Mouse (Mus musculus): Measurements from ENCODE around the gene Exoc4. TPM values are rescaled to one million over a fixed set of nuclear protein-coding genes. Genes with fewer than 3 reads are reported as not detected.

Exoc4 gene
- polyA plus RNA-seq, 1 experiment from 2014 or later = 33.1 TPM

- no peak for TF ChIP-seq CTCF (IDR thresholded peaks at IDR 0.05; ENCODE audit: low read depth)
- Histone ChIP-seq H3K27me3 (ENCODE audit: insufficient read depth, low read length) (no peaks in the 10 kb centered on the region), H3K4me1 (ENCODE audit: insufficient read depth) (no peaks in the 10 kb centered on the region), H3K9me3 (ENCODE audit: low read depth, low read length) (no peaks in the 10 kb centered on the region), H3K4me2 (no peak overlapping the region), H3K27ac (ENCODE audit: low read depth) (no peak overlapping the region), H3K4me3 (ENCODE audit: low read depth, low read length) (no peak overlapping the region), H3K9ac (no peak overlapping the region), H3K36me3 (ENCODE audit: insufficient read depth) (no peaks in the 10 kb centered on the region)
- DNase-seq = no peak
- ATAC-seq (ENCODE audit: insufficient read depth) = no peak
Measured at GRCm38 (mm10) chr6:33497348-33497747, 248.5 kb downstream of the Exoc4 start.

DNA sequence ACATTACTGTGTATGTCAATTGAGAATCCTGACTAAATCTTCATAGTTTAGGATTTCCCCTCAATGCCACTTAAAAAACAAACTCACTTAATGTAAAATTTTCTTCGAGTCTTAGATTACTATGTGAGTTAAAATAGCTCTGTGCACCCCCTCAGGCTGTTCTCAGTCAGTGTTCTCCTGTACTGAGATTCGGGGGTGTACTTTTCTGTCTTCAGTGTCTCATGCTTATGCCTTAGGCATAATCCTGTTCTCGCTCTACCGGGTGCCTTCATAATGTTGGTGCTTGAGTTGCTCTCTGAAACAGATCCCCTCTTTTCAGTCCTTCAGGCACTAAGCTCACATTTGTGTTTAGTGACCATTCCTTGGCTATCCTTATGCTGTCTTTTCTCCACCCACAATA is 253.5 kb downstream of the Exoc4 start:
- Histone ChIP-seq H3K36me3 (ENCODE audit: insufficient read depth) (no peaks in the 10 kb centered on the region), H3K9me3 (ENCODE audit: low read depth, low read length) (no peaks in the 10 kb centered on the region), H3K27ac (ENCODE audit: low read depth) (no peak overlapping the region), H3K27me3 (ENCODE audit: insufficient read depth, low read length) (no peaks in the 10 kb centered on the region), H3K4me3 (ENCODE audit: low read depth, low read length) (no peak overlapping the region), H3K4me1 (ENCODE audit: insufficient read depth) (no peaks in the 10 kb centered on the region), H3K9ac (no peak overlapping the region), H3K4me2 (no peak overlapping the region)
- TF ChIP-seq CTCF (IDR thresholded peaks at IDR 0.05; ENCODE audit: low read depth) = no peak
- ATAC-seq (ENCODE audit: insufficient read depth) (no peak), DNase-seq (no peak)
- WGBS = 89% methylated on average over 4 of the region's 4 CpGs

GRCm38 (mm10) chr6:33503381-33503780 is 254.5 kb downstream of the Exoc4 start:
- no peaks in the 10 kb centered on the region for H3K27me3 ChIP-seq (ENCODE audit: insufficient read depth, low read length)
- no peaks in the 10 kb centered on the region for H3K9me3 ChIP-seq (ENCODE audit: low read depth, low read length)
- H3K4me1 ChIP-seq (ENCODE audit: insufficient read depth) = no peaks in the 10 kb centered on the region
- no peak overlapping the region for H3K27ac ChIP-seq (ENCODE audit: low read depth)
- no peak overlapping the region for H3K4me3 ChIP-seq (ENCODE audit: low read depth, low read length)
- 68% methylated on average over 3 of the region's 3 CpGs for WGBS
- H3K36me3 ChIP-seq (ENCODE audit: insufficient read depth) = no peaks in the 10 kb centered on the region
- ATAC-seq (ENCODE audit: insufficient read depth) = no peak
- H3K9ac ChIP-seq = no peak overlapping the region
- H3K4me2 ChIP-seq = no peak overlapping the region
- TF ChIP-seq CTCF (IDR thresholded peaks at IDR 0.05; ENCODE audit: low read depth) = no peak
- no peak for DNase-seq

DNA sequence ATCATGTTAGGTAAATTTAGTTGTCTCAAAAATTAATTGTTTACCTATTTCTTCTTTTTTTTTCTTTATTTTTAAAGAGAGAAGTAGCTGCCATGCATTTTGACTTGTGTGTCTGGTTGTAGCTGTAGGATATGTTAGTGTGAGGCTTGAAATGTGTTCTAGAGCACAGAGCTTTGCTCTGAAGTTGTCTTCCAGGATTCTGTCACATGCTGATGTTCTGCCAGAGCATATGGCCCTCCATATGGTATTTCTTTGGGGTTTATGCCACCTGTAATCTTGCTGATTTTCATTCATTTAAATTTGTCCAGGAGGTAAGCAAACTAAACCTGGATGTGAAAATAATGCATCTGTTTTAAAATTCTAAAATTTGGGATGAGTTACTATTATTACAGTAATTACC is 258.2 kb downstream of the Exoc4 start:
- Histone ChIP-seq H3K27me3 (ENCODE audit: insufficient read depth, low read length) (no peaks in the 10 kb centered on the region), H3K4me3 (ENCODE audit: low read depth, low read length) (no peak overlapping the region), H3K9ac (no peak overlapping the region), H3K4me2 (no peak overlapping the region), H3K4me1 (ENCODE audit: insufficient read depth) (no peaks in the 10 kb centered on the region), H3K9me3 (ENCODE audit: low read depth, low read length) (no peaks in the 10 kb centered on the region), H3K36me3 (ENCODE audit: insufficient read depth) (no peaks in the 10 kb centered on the region), H3K27ac (ENCODE audit: low read depth) (no peak overlapping the region)
- TF ChIP-seq CTCF (IDR thresholded peaks at IDR 0.05; ENCODE audit: low read depth) = no peak
- DNase-seq (no peak), ATAC-seq (ENCODE audit: insufficient read depth) (no peak)

DNA sequence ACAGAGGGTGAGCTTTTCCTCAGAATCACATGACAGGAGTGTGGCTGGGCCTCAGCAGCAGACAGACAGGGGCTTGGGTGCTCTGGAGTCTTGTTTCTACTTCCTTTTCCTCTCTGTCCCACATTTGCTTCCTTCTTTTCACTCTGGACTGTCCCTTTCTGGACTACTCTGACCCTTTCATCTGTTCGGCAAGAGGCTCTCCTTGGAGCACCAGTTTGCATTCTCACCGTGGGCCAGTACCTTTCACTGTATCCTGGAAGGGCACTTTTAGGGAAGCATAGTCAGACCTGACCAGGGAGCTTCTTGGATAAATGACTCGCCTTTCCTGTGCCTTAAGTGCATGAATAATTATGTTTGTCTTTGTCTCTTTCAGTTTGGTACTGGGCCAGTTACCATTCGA is 266.5 kb downstream of the Exoc4 start:
- no peak for ATAC-seq (ENCODE audit: insufficient read depth)
- Histone ChIP-seq H3K4me2 (no peak overlapping the region), H3K27ac (ENCODE audit: low read depth) (no peak overlapping the region), H3K4me1 (ENCODE audit: insufficient read depth) (no peaks in the 10 kb centered on the region), H3K27me3 (ENCODE audit: insufficient read depth, low read length) (no peaks in the 10 kb centered on the region), H3K36me3 (ENCODE audit: insufficient read depth) (no peaks in the 10 kb centered on the region), H3K9ac (no peak overlapping the region), H3K4me3 (ENCODE audit: low read depth, low read length) (no peak overlapping the region), H3K9me3 (ENCODE audit: low read depth, low read length) (no peaks in the 10 kb centered on the region)
- WGBS = 37% methylated on average over 4 of the region's 4 CpGs
- DNase-seq = peak; percentile 14
- TF ChIP-seq CTCF (IDR thresholded peaks at IDR 0.05; ENCODE audit: low read depth) = no peak

GRCm38 (mm10) chr6:33516798-33517197 is 267.9 kb downstream of the Exoc4 start:
- H3K36me3 ChIP-seq (ENCODE audit: insufficient read depth) = no peaks in the 10 kb centered on the region
- ATAC-seq (ENCODE audit: insufficient read depth) (no peak), DNase-seq (no peak)
- H3K9ac ChIP-seq = no peak overlapping the region
- WGBS = 94% methylated on average over 6 of the region's 6 CpGs
- H3K4me2 ChIP-seq = no peak overlapping the region
- no peaks in the 10 kb centered on the region for H3K4me1 ChIP-seq (ENCODE audit: insufficient read depth)
- no peak overlapping the region for H3K4me3 ChIP-seq (ENCODE audit: low read depth, low read length)
- no peak for TF ChIP-seq CTCF (IDR thresholded peaks at IDR 0.05; ENCODE audit: low read depth)
- H3K27me3 ChIP-seq (ENCODE audit: insufficient read depth, low read length) = no peaks in the 10 kb centered on the region
- no peaks in the 10 kb centered on the region for H3K9me3 ChIP-seq (ENCODE audit: low read depth, low read length)
- no peak overlapping the region for H3K27ac ChIP-seq (ENCODE audit: low read depth)

DNA sequence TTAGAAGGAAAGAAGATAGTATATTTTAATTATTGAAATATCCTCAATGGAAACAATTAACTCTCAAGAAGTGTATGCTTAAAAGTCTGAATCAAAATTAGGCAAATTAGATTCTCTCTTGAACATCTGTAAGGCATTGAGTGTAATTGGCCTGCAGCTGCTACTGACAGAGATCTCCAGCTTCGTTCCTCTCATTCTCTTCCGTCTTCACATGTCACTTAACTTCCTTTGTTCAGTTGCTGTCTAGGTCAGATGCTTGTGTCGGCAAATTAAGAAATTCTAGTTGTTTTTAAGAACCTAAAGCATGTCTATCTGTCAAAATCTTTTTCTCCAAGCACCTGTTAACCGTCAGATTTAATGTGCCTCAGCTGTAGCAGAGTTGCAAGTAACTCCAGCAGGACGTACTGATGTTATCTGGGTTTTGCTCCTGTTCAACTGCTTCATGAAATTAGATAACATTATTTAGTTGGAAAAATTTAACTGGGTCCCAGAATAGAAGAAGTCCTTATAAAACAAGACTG is 269.1 kb downstream of the Exoc4 start:
- Histone ChIP-seq H3K9me3 (ENCODE audit: low read depth, low read length) (no peaks in the 10 kb centered on the region), H3K27me3 (ENCODE audit: insufficient read depth, low read length) (no peaks in the 10 kb centered on the region), H3K9ac (no peak overlapping the region), H3K36me3 (ENCODE audit: insufficient read depth) (no peaks in the 10 kb centered on the region), H3K27ac (ENCODE audit: low read depth) (no peak overlapping the region), H3K4me3 (ENCODE audit: low read depth, low read length) (no peak overlapping the region), H3K4me2 (no peak overlapping the region), H3K4me1 (ENCODE audit: insufficient read depth) (no peaks in the 10 kb centered on the region)
- no peak for DNase-seq
- WGBS = 40% methylated on average over 5 of the region's 5 CpGs
- ATAC-seq (ENCODE audit: insufficient read depth) = no peak
- TF ChIP-seq CTCF (IDR thresholded peaks at IDR 0.05; ENCODE audit: low read depth) = no peak

All from lung, embryonic 14.5 days (tissue).